Mouse (Mus musculus): ENCODE results near the gene Actn4.

DNA sequence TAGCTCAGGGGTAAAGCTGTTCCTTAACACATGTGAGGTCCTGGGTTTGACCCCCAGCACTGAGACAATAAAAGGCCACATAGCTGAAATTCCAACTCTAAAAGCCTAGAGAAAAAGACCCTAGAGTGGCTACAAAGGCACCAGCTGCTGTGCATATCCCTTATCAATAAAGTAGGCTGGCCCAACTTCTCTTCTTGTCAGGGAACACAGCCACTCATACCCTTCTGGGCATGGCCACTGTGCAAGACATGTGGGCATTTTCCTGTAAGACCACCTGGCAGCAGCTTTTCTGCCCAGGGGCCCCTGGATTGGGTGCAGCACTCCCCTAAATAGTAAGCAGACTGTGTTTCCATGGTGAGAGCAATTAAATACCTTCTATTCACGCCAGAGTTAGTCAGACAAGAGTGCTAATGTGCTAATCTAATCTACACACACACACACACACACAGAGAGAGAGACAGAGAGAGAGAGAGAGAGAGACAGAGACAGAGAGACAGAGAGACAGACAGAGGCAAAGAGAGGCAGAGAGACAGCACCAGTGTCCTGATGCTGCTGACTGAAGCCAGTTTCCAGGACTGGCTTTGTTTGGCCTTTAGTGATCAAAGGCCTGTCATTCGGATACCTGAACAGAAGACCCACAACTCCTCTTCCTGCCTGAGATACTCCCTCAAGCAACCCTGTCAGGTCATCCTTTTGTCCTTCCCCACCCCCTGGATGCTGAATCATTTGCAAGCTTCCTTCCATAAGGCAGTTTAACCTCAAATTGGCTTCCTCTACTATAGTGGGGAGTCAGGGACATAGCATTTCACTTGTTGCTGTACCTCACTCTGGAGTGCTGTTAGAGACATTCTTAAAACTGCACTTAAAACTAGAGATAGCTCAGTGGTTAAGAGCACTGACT is 8.4 kb downstream of the Actn4 start:
- TF ChIP-seq CTCF (IDR thresholded peaks at IDR 0.05; ENCODE audit: control insufficient read depth, insufficient read depth, insufficient read length) = no peak
- TF ChIP-seq USF1 (IDR thresholded peaks at IDR 0.05; ENCODE audit: low read depth) = no peak
- TF ChIP-seq CEBPB (IDR thresholded peaks at IDR 0.05; ENCODE audit: low read depth) = no peak
